Mouse (Mus musculus): Measurements from ENCODE around the gene Ppp4r1.
A peak's percentile ranks its signal among the peaks of the same experiment; 100 is the strongest.

The Ppp4r1 gene

DNA sequence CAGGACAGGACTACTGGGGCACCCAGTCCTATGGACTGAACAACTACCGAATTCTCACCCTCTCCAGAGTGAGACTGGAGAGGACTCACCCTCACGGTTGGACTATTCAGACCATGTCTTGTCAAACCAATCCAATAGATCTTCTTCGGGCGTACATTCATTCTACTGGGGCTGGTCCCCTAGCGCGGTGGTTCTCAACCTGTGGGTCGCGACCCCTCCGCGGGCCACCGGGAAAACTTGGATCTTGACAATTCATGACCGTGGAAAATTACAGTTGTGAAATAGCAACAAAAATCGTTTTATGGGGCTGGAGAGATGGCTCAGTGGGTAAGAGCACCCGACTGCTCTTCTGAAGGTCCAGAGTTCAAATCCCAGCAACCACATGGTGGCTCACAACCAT lies 19.2 kb upstream of the Ppp4r1 start:
- Histone ChIP-seq H3K4me3 (replicated peaks; ENCODE audit: low read length) (no peak overlapping the region), H3K36me3 (ENCODE audit: insufficient read depth, low read length) (no peaks in the 10 kb centered on the region), H3K4me1 (replicated peaks; ENCODE audit: low read depth, low read length) (peaks cover 59% of the 10 kb centered on the region), H3K9me3 (ENCODE audit: low read length) (no peaks in the 10 kb centered on the region), H3K27me3 (ENCODE audit: insufficient read depth, low read length) (no peaks in the 10 kb centered on the region)
- TF ChIP-seq CTCF (conservative IDR thresholded peaks at IDR 0.05; ENCODE audit: low read length) = no peak
- no peak for TF ChIP-seq POU5F1 (IDR thresholded peaks at IDR 0.05; ENCODE audit: borderline replicate concordance, low read length)
- TF ChIP-seq NANOG (IDR thresholded peaks at IDR 0.05; ENCODE audit: borderline replicate concordance, low read length) = no peak

GRCm38 (mm10) chr17:65768486-65768885 lies 13.9 kb upstream of the Ppp4r1 start:
- Histone ChIP-seq H3K36me3 (ENCODE audit: insufficient read depth, low read length) (no peaks in the 10 kb centered on the region), H3K27me3 (ENCODE audit: insufficient read depth, low read length) (peaks cover 28% of the 10 kb centered on the region), H3K4me3 (replicated peaks; ENCODE audit: low read length) (no peak overlapping the region), H3K4me1 (replicated peaks; ENCODE audit: low read depth, low read length) (peaks cover 59% of the 10 kb centered on the region), H3K9me3 (ENCODE audit: low read length) (no peaks in the 10 kb centered on the region)
- no peak for TF ChIP-seq POU5F1 (IDR thresholded peaks at IDR 0.05; ENCODE audit: borderline replicate concordance, low read length)
- TF ChIP-seq CTCF (conservative IDR thresholded peaks at IDR 0.05; ENCODE audit: low read length) = no peak
- no peak for TF ChIP-seq NANOG (IDR thresholded peaks at IDR 0.05; ENCODE audit: borderline replicate concordance, low read length)

- Histone ChIP-seq H3K9me3 (ENCODE audit: low read length) (no peaks in the 10 kb centered on the region), H3K4me3 (replicated peaks; ENCODE audit: low read length) (peak overlapping the region; percentile 84), H3K27me3 (ENCODE audit: insufficient read depth, low read length) (peaks cover 28% of the 10 kb centered on the region), H3K36me3 (ENCODE audit: insufficient read depth, low read length) (no peaks in the 10 kb centered on the region), H3K4me1 (replicated peaks; ENCODE audit: low read depth, low read length) (peaks cover 64% of the 10 kb centered on the region)
- TF ChIP-seq NANOG (IDR thresholded peaks at IDR 0.05; ENCODE audit: borderline replicate concordance, low read length) = no peak
Measured at GRCm38 (mm10) chr17:65770982-65771915, 11.1 kb upstream of the Ppp4r1 start.

DNA sequence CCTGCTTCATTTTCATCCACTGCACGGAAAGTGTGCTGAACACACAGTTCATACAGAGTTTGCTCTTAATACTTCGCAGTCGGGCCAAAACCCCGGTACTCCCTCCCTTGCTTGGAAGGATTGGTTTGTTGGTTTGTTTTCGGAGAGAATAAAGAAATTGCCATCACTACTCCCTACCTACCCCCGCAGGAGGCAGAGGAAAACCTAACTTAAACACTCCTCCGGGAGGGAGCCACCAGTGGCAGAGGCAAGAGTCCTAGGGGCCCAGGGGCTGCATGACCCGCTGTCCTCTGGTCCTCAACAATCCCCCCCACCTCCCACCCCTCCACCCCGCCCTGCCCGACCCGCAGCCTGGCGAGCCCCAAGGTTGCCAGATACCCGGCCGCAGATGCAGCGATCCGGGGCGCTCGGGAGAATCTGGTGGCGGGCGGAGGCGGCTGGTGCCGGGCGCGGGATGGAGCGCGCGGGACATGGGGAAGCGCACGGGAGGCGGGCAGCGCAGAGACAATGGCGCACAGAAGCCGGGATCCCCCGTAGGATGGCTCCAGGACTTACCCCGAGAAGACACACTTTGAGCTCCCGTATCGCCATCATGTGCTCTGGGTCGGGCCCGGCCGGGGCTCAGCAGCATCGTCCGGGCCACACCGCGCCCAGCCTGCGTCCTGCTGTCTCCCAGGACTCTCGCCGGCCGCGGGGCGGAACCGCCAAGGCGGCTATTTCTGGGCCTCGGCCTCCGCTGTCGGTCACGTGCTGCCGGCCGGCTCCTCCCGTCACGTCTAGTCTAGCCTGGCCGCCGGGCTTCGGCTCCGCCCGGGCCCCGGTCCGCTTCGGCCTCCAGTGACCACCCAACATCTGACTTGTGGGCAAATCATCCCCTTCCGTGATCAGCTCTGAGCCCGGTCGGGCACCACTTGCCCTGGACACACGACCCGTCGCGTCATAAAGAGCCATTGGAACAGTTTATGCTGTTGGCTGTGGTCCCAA lies 10.1 kb upstream of the Ppp4r1 start, which contains the start of gene Rab31:
Rab31 (minus strand) TSS at position 802 of the 984 bp plus-strand sequence.
- no peak for TF ChIP-seq CTCF (conservative IDR thresholded peaks at IDR 0.05; ENCODE audit: low read length)
- TF ChIP-seq POU5F1 (IDR thresholded peaks at IDR 0.05; ENCODE audit: borderline replicate concordance, low read length) = no peak
- no peak for TF ChIP-seq NANOG (IDR thresholded peaks at IDR 0.05; ENCODE audit: borderline replicate concordance, low read length)
- Histone ChIP-seq H3K4me3 (replicated peaks; ENCODE audit: low read length) (peak within 1 kb of the TSS; percentile 84), H3K9me3 (ENCODE audit: low read length) (no peaks in the 10 kb centered on the region), H3K27me3 (ENCODE audit: insufficient read depth, low read length) (peaks cover 28% of the 10 kb centered on the region), H3K36me3 (ENCODE audit: insufficient read depth, low read length) (no peaks in the 10 kb centered on the region), H3K4me1 (replicated peaks; ENCODE audit: low read depth, low read length) (peaks cover 67% of the 10 kb centered on the region)

GRCm38 (mm10) chr17:65773617-65774016 lies 8.8 kb upstream of the Ppp4r1 start:
- no peaks in the 10 kb centered on the region for H3K9me3 ChIP-seq (ENCODE audit: low read length)
- TF ChIP-seq NANOG (IDR thresholded peaks at IDR 0.05; ENCODE audit: borderline replicate concordance, low read length) = no peak
- no peak for TF ChIP-seq CTCF (conservative IDR thresholded peaks at IDR 0.05; ENCODE audit: low read length)
- no peak for TF ChIP-seq POU5F1 (IDR thresholded peaks at IDR 0.05; ENCODE audit: borderline replicate concordance, low read length)
- peaks cover 28% of the 10 kb centered on the region for H3K27me3 ChIP-seq (ENCODE audit: insufficient read depth, low read length)
- H3K4me3 ChIP-seq (replicated peaks; ENCODE audit: low read length) = no peak overlapping the region
- H3K36me3 ChIP-seq (ENCODE audit: insufficient read depth, low read length) = no peaks in the 10 kb centered on the region
- H3K4me1 ChIP-seq (replicated peaks; ENCODE audit: low read depth, low read length) = peaks cover 79% of the 10 kb centered on the region

- peaks cover 76% of the 10 kb centered on the region for H3K4me1 ChIP-seq (replicated peaks; ENCODE audit: low read depth, low read length)
- H3K36me3 ChIP-seq (ENCODE audit: insufficient read depth, low read length) = no peaks in the 10 kb centered on the region
- no peak overlapping the region for H3K4me3 ChIP-seq (replicated peaks; ENCODE audit: low read length)
- no peaks in the 10 kb centered on the region for H3K9me3 ChIP-seq (ENCODE audit: low read length)
- peaks cover 26% of the 10 kb centered on the region for H3K27me3 ChIP-seq (ENCODE audit: insufficient read depth, low read length)
- TF ChIP-seq NANOG (IDR thresholded peaks at IDR 0.05; ENCODE audit: borderline replicate concordance, low read length) (no peak), POU5F1 (IDR thresholded peaks at IDR 0.05; ENCODE audit: borderline replicate concordance, low read length) (no peak), CTCF (conservative IDR thresholded peaks at IDR 0.05; ENCODE audit: low read length) (no peak)
Measured at GRCm38 (mm10) chr17:65774439-65774838, 7.9 kb upstream of the Ppp4r1 start.

DNA sequence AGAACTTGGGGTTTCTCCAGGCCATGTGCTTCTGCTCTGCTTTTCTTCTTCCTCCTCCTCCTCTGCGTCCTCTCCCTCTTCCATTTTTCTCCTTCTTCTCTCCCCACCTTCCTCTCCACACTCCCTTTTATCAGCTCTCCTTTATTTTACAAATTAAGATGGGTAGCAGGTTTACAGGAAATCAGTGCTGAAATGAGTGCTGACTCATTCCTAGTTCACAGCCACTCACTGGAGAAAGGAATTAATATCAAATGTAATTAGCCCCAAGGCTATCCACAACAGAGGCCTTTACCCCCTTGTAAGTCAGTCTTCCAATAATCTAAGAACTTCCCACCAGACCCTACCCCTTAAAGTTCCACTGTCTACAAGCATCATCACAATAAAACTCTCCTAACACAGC lies 6.1 kb upstream of the Ppp4r1 start:
- Histone ChIP-seq H3K9me3 (ENCODE audit: low read length) (no peaks in the 10 kb centered on the region), H3K4me1 (replicated peaks; ENCODE audit: low read depth, low read length) (peaks cover 87% of the 10 kb centered on the region), H3K27me3 (ENCODE audit: insufficient read depth, low read length) (peaks cover 19% of the 10 kb centered on the region), H3K36me3 (ENCODE audit: insufficient read depth, low read length) (no peaks in the 10 kb centered on the region), H3K4me3 (replicated peaks; ENCODE audit: low read length) (peak overlapping the region; percentile 33)
- TF ChIP-seq NANOG (IDR thresholded peaks at IDR 0.05; ENCODE audit: borderline replicate concordance, low read length) (no peak), CTCF (conservative IDR thresholded peaks at IDR 0.05; ENCODE audit: low read length) (no peak), POU5F1 (IDR thresholded peaks at IDR 0.05; ENCODE audit: borderline replicate concordance, low read length) (no peak)

GRCm38 (mm10) chr17:65777461-65777860 lies 4.9 kb upstream of the Ppp4r1 start:
- H3K4me1 ChIP-seq (replicated peaks; ENCODE audit: low read depth, low read length) = peaks cover 88% of the 10 kb centered on the region
- H3K9me3 ChIP-seq (ENCODE audit: low read length) = no peaks in the 10 kb centered on the region
- no peaks in the 10 kb centered on the region for H3K36me3 ChIP-seq (ENCODE audit: insufficient read depth, low read length)
- TF ChIP-seq CTCF (conservative IDR thresholded peaks at IDR 0.05; ENCODE audit: low read length) (no peak), NANOG (IDR thresholded peaks at IDR 0.05; ENCODE audit: borderline replicate concordance, low read length) (no peak), POU5F1 (IDR thresholded peaks at IDR 0.05; ENCODE audit: borderline replicate concordance, low read length) (no peak)
- peak overlapping the region; percentile 33; the same call in 1 of the 2 replicates for H3K4me3 ChIP-seq (replicated peaks; ENCODE audit: low read length)
- peaks cover 7% of the 10 kb centered on the region for H3K27me3 ChIP-seq (ENCODE audit: insufficient read depth, low read length)
